Mouse (Mus musculus): Measurements from ENCODE around the gene 2610001J05Rik.

GRCm38 (mm10) chr6:13832770-13833169 lies 38.5 kb downstream of the 2610001J05Rik start:
- no peak for TF ChIP-seq CTCF (IDR thresholded peaks at IDR 0.05; ENCODE audit: low read depth, low read length)
- TF ChIP-seq POLR2A (IDR thresholded peaks at IDR 0.05; ENCODE audit: borderline replicate concordance, low read depth, low read length) = no peak

Data from bone marrow macrophage, adult 2 months (primary cell).